Mouse (Mus musculus) ES-E14 (cell line): ENCODE data around the gene Uspl1. TPM values are rescaled to one million over a fixed set of nuclear protein-coding genes. Genes with fewer than 3 reads are reported as not detected.

Experiments used
- DNase-seq: peaks from one replicate; pipeline ENCODE4 v3.0.0-alpha.2; 2013; ENCODE audit warnings: low read depth, low spot score
- H3K27ac ChIP-seq: 2 replicates; pipeline ENCODE4 v1.5.1; 2012; ENCODE audit warnings: low read depth, mild to moderate bottlenecking, low read length, moderate library complexity, mixed read lengths; ENCODE audit not compliant: poor library complexity, insufficient read depth, severe bottlenecking
- H3K36me3 ChIP-seq: 2 replicates; pipeline ENCODE4 v1.6.1; 2012; ENCODE audit warnings: mild to moderate bottlenecking, low read length, moderate library complexity, mixed read lengths; ENCODE audit not compliant: control insufficient read depth, poor library complexity, insufficient read depth, severe bottlenecking
- H3K4me1 ChIP-seq, 2 experiments: fragments of 150-350 bp in 1 of 2; sonication (generic) in 1 of 2; 2 replicates each; pipeline ENCODE4 v1.6.1; 2012; ENCODE audit warnings: low read length in 2 of 2, mild to moderate bottlenecking in 1 of 2, mixed read lengths in 1 of 2; ENCODE audit not compliant: control insufficient read depth in 2 of 2, insufficient read depth in 2 of 2, poor library complexity in 1 of 2
- H3K4me3 ChIP-seq, 2 experiments: fragments of 150-350 bp in 1 of 2; sonication (generic) in 1 of 2; 2 replicates each; pipeline ENCODE4 v1.5.1; 2012; ENCODE audit warnings: low read length in 2 of 2, low read depth in 1 of 2, mild to moderate bottlenecking in 1 of 2, mixed read lengths in 1 of 2; ENCODE audit not compliant: insufficient read depth in 1 of 2, poor library complexity in 1 of 2, severe bottlenecking in 1 of 2
- H3K9ac ChIP-seq: 2 replicates; pipeline ENCODE4 v1.6.1; 2012; ENCODE audit warnings: low read depth, mild to moderate bottlenecking, low read length, mixed read lengths; ENCODE audit not compliant: poor library complexity, insufficient read depth, severe bottlenecking
- H3K9me3 ChIP-seq: fragments of 150-350 bp; sonication (generic); 2 replicates; pipeline ENCODE4 v1.6.1; 2012; ENCODE audit warnings: low read depth, mild to moderate bottlenecking, low read length; ENCODE audit not compliant: control insufficient read depth, insufficient read depth
- CHD2 ChIP-seq: IDR thresholded peaks from 2 replicates; pipeline ENCODE4 v1.6.1; 2014; ENCODE audit warnings: mild to moderate bottlenecking, low read depth, low read length, inconsistent platforms
- HCFC1 ChIP-seq: IDR thresholded peaks from 2 replicates; pipeline ENCODE4 v1.6.1; 2012; ENCODE audit warnings: low read length, inconsistent platforms, borderline replicate concordance; ENCODE audit not compliant: insufficient read depth
- MAFK ChIP-seq: IDR thresholded peaks from 2 replicates; pipeline ENCODE4 v1.6.1; 2014; ENCODE audit warnings: mild to moderate bottlenecking, low read depth, low read length, inconsistent platforms; ENCODE audit not compliant: insufficient read depth
- ZC3H11A ChIP-seq: IDR thresholded peaks from 2 replicates; pipeline ENCODE4 v1.6.1; 2012; ENCODE audit warnings: low read depth, mild to moderate bottlenecking, inconsistent platforms, low read length, borderline replicate concordance
- ZNF384 ChIP-seq: IDR thresholded peaks from 2 replicates; pipeline ENCODE4 v1.6.1; 2012; ENCODE audit warnings: low read depth, low read length, inconsistent platforms
- in situ Hi-C, 2 experiments: fragments of 600-800 bp; cut with MboI; formaldehyde crosslinking; loops; one replicate each; pipeline ENCODE4 v1.15.1; 2025; ENCODE audit warnings: low sequenced_read_pairs in 2 of 2, inconsistent platforms in 1 of 2; ENCODE audit not compliant: unreplicated experiment in 2 of 2
- total RNA-seq: library from RNA; depleted of rRNA; stranded (reverse); fragments of 300-350 nt; gene quantifications from 2 replicates; pipeline ENCODE4 v1.2.3, GENCODE M21; 2012

The Uspl1 gene
- total RNA-seq, 1 experiment, result 108 TPM

DNA sequence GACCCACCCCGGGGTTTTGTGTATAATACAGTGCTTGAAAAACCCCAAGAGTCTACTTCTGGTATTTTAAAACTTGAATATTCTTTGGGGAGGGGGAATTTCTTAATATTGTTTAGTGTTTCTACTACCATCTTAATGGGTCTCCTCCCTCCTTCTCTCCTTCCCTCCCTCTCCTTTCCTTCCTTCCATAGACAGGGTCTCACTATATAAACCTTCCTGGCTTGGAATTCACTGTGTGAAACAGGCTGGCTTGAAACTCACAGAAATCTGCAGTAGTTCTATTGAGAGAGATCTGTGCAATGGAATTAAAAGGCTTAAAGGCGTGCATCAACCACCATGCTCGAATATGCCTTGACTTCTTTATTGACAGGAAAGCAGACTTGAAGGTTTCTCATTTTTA is 1.7 kb downstream of the Uspl1 start:
- Histone ChIP-seq H3K9me3 (no peaks in the 10 kb centered on the region), H3K4me3 (peak overlapping the region; percentile 86 to 90; a peak in 3 of 4 replicates), H3K9ac (peak overlapping the region; percentile 20; the same call in 1 of the 2 replicates), H3K4me1 (peaks cover 4 to 5% of the 10 kb centered on the region in 2 experiments; a peak in 3 of 4 replicates), H3K27ac (no peak overlapping the region), H3K36me3 (peaks cover 14% of the 10 kb centered on the region)
- no peak for TF ChIP-seq ZC3H11A
- no peak for TF ChIP-seq MAFK
- no peak for TF ChIP-seq HCFC1
- TF ChIP-seq CHD2, result no peak
- no peak for TF ChIP-seq ZNF384
- no peak for DNase-seq
- in situ Hi-C loops, result no loop called here

DNA sequence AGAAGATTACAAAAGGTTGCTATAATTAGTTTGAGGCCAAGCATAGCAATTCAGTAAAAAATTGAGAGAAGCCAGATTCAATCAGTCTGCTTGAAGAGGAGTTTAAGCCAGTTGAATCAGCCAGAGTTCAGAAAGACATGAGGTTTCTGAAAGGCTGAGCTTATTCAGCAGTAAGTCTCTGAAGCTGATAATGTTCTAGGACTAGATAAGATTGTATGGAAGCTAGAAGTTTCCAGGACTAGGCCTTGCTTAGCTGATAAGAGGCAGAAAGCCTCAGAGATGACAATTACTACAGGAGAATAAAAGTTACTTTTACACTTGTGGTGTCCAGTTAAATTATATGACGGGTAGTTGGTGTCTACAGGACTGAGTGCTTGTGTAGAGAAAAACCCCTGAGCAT is 6.0 kb downstream of the Uspl1 start:
- Histone ChIP-seq H3K36me3 (peaks cover 37% of the 10 kb centered on the region), H3K27ac (no peak overlapping the region), H3K4me1 (peaks cover 2% of the 10 kb centered on the region in 2 experiments; a peak in 1 of 4 replicates), H3K9me3 (no peaks in the 10 kb centered on the region), H3K4me3 (no peak overlapping the region), H3K9ac (no peak overlapping the region)
- DNase-seq, result no peak
- no peak for TF ChIP-seq MAFK
- no peak for TF ChIP-seq ZC3H11A
- TF ChIP-seq HCFC1, result no peak
- TF ChIP-seq ZNF384, result no peak
- TF ChIP-seq CHD2, result no peak
- in situ Hi-C loops, result no loop called here

DNA sequence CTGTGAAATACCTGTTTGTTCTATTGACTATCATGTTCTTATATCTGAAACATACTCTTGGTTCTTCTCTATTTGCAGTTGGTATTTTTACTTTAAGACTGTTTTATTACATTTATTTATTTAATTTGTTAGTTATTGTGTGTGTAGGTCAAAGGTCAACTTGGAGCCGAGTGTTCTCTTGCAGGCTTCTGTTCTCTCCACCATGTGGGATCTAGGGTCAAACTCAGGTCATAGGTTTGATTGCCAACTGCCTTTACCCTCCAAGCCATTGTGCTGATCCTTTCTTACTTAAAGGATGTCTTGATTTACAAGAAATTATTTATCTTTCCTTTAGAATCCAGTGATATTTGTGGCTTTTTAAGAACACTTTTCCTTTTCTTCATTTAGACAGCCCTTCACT is 12.5 kb downstream of the Uspl1 start:
- no peaks in the 10 kb centered on the region for H3K9me3 ChIP-seq
- in situ Hi-C loops, result no loop called here
- H3K36me3 ChIP-seq, result peaks cover 38% of the 10 kb centered on the region
- H3K4me3 ChIP-seq, result no peak overlapping the region
- TF ChIP-seq ZC3H11A, result no peak
- TF ChIP-seq CHD2, result no peak
- no peak for TF ChIP-seq HCFC1
- TF ChIP-seq ZNF384, result no peak
- TF ChIP-seq MAFK, result no peak
- DNase-seq, result no peak
- no peak overlapping the region for H3K27ac ChIP-seq
- peaks cover 4 to 10% of the 10 kb centered on the region in 2 experiments; a peak in 3 of 4 replicates for H3K4me1 ChIP-seq
- no peak overlapping the region for H3K9ac ChIP-seq

DNA sequence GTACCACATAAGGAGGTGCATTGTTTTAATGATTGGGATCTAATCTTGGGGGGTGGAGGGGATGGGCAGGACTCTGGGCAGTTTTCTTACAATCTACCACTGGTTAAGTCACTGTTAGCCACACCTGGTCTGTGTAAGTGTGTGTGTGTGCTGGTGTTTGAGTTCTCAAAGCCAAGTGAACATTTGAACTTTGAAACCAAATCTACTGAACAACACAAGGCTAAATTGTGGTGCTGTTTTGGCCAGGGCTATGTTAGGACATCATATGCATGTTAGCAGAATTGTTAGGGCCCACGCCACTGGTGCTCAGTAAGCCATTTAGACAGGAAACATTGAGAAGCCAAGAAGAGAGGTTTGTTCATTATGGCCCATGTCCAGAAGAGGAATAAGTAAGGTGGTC is 14.6 kb downstream of the Uspl1 start:
- in situ Hi-C loops, result no loop called here
- peaks cover 46% of the 10 kb centered on the region for H3K36me3 ChIP-seq
- no peak overlapping the region for H3K4me3 ChIP-seq
- H3K27ac ChIP-seq, result no peak overlapping the region
- DNase-seq, result no peak
- H3K4me1 ChIP-seq, result peaks cover 6 to 19% of the 10 kb centered on the region in 2 experiments
- no peak for TF ChIP-seq ZC3H11A
- TF ChIP-seq ZNF384, result no peak
- TF ChIP-seq CHD2, result no peak
- no peak for TF ChIP-seq MAFK
- no peak overlapping the region for H3K9ac ChIP-seq
- no peaks in the 10 kb centered on the region for H3K9me3 ChIP-seq

DNA sequence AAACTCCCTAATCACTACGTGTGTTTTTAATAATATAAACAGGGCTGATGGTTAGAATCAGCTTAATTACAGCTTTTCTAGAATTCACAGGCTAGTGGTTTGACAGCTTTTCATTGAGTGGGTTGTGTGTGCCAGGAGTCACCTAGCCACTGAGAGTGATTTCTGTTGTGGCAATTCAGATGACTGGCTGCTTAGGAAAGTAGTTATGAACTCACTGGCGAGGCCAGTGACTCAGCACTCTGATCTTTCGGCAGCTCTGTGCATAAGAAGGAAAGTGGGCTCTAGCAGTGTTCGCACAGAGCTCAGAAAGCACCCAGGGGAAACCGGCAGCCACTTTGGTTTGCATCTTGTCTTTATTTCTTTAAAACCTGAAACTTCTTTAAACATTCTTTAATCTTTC is 18.8 kb downstream of the Uspl1 start:
- Histone ChIP-seq H3K9me3 (no peaks in the 10 kb centered on the region), H3K9ac (no peak overlapping the region), H3K4me1 (peaks cover 2 to 17% of the 10 kb centered on the region in 2 experiments; a peak in 3 of 4 replicates), H3K4me3 (no peak overlapping the region), H3K27ac (no peak overlapping the region), H3K36me3 (peaks cover 55% of the 10 kb centered on the region)
- in situ Hi-C loops, result no loop called here
- no peak for DNase-seq
- no peak for TF ChIP-seq ZNF384
- TF ChIP-seq HCFC1, result no peak
- peak; percentile 61 for TF ChIP-seq MAFK
- TF ChIP-seq CHD2, result no peak
- no peak for TF ChIP-seq ZC3H11A
